Mouse (Mus musculus): ENCODE results near the gene Trak1. TPM values are rescaled to one million over a fixed set of nuclear protein-coding genes. Genes with fewer than 3 reads are reported as not detected.

Gene Trak1
- polyA plus RNA-seq, 1 experiment from 2014 or later = 17.7 TPM

GRCm38 (mm10) chr9:121520047-121520446 lies 222.7 kb downstream of the Trak1 start:
- H3K4me3 ChIP-seq = no peak overlapping the region
- H3K4me2 ChIP-seq = no peak overlapping the region
- H3K27me3 ChIP-seq = no peaks in the 10 kb centered on the region
- no peaks in the 10 kb centered on the region for H3K9me3 ChIP-seq
- ATAC-seq (ENCODE audit: insufficient number of reproducible peaks, insufficient read depth, low FRiP score, low TSS enrichment, low read depth) = no peak
- H3K27ac ChIP-seq = no peak overlapping the region
- no peak overlapping the region for H3K9ac ChIP-seq
- no peaks in the 10 kb centered on the region for H3K36me3 ChIP-seq
- H3K4me1 ChIP-seq = no peaks in the 10 kb centered on the region
- 78% methylated on average over 5 of the region's 5 CpGs for WGBS

Other genes starting within 250 kb of the Trak1 start
- gene Ulk4, start 20.3 kb upstream of the Trak1 start, polyA plus RNA-seq (2015; fragmentation: Nextera tagmentation; extraction: Ambion mirVana) = 213 and 290 TPM in 2 replicates
- 0.53 TPM in 1 of 2 replicates, not detected in the other for gene Cck, start 198.2 kb downstream of the Trak1 start, polyA plus RNA-seq (2015; fragmentation: Nextera tagmentation; extraction: Ambion mirVana)

Measured in embryonic facial prominence, embryonic 13.5 days (tissue).